Mouse (Mus musculus): ENCODE measurements around the gene Fhl1. TPM values are rescaled to one million over a fixed set of nuclear protein-coding genes. Genes with fewer than 3 reads are reported as not detected.

The Fhl1 gene
- 36.6 and 38.8 TPM in 2 replicates for polyA plus RNA-seq (2014; fragmentation: Nextera tagmentation; extraction: Ambion mirVana)

DNA sequence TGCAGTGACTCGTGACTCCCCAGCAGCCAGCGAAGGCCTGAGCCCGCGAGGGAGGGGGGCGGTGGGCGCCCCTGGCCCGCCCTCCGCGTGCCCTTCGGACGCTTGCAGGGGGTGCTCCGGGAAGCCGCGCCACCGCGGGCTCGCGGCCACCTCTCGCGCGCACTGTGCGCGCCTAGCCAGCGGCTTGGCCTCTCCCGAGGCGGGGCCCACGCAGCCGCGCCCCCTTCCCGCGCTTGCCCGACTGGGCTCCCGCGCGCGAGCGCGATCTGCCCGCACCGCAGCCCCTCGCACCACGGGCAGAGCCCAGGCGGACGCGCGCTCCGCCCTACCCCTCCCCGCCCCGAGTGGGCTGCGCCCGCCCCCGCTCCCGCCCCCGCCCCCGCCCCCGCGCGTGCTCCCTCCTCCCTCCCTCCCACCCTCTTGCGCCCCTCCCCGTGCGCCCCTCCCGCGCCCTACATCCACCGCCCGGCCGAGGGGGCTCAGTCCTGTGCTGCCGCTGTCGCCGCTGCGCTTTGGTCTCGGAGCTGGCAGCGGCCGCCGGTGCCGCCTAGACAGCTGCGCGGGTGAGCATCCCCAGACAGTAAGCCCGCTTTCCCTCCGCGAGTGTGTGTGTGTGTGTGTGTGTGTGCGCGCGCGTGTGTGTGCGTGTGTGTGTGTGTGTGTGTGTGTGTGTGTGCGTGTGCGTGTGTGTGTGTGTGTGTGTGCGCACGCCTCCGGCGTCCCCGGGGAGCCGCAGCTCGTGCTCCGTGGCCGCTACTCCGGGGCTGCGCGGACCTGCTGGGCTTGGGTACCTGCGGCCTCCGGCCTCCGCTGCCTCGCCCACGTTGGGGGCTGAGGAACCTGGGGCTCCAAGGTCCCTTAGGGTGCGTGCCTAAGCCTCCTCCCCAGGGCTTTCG lies at the start of gene Fhl1:
Fhl1 (plus strand) TSS at position 482 of the 896 bp plus-strand sequence.
- H3K9ac ChIP-seq (ENCODE audit: low read length) = peak within 1 kb of the TSS; percentile 56
- H3K9me3 ChIP-seq (ENCODE audit: control insufficient read depth, low read length) = no peaks in the 10 kb centered on the region
- peak; percentile 67 for DNase-seq (ENCODE audit: low spot score)
- no peaks in the 10 kb centered on the region for H3K4me1 ChIP-seq (replicated peaks; ENCODE audit: control insufficient read depth, insufficient read depth, low read length)
- H3K36me3 ChIP-seq (ENCODE audit: control insufficient read depth, insufficient read depth, low read length) = no peaks in the 10 kb centered on the region
- 0 out of 2 replicates have a peak within 1 kb of the TSS, but pooled peaks have one; percentile 43 for H3K27ac ChIP-seq (ENCODE audit: low read depth)
- peak within 1 kb of the TSS; percentile 38 for H3K4me3 ChIP-seq (ENCODE audit: low read depth, low read length)
- ATAC-seq (replicated peaks; ENCODE audit: low FRiP score, low TSS enrichment, low read depth) = peak; percentile 93
- H3K4me2 ChIP-seq (ENCODE audit: low read length) = peak within 1 kb of the TSS; percentile 49
- no peaks in the 10 kb centered on the region for H3K27me3 ChIP-seq (replicated peaks; ENCODE audit: control insufficient read depth, insufficient read depth, low read length)
- 5% methylated on average over 30 of the region's 106 CpGs for WGBS

DNA sequence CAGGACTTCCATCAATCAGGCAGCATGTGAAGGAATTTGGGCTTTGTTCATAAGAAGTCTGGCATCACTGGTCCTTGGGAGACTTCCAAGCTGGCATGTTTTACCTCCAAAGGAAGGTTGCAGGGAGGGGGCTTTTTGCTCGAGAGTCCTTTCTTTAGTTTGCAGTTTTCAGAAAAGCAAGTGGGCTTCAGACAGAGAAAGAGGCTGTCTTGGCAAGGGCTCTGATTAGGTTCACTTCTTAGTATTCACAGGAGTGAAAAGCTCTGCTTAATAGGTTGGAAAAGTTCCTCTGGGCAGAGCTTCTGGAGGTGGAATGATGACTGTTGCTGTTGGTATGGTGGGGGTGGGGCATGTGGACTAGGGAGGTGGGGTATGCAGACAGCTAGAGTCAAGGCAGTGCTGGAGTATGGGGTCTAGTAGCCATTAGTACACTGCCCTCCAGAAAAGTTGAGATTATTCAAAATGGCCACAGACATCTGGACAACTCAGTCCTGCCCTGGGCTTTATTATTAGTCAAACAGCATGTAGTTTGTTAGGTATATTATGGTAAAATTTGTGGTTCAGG lies 49.3 kb upstream of the Fhl1 start:
- H3K27me3 ChIP-seq (replicated peaks; ENCODE audit: control insufficient read depth, insufficient read depth, low read length) = no peaks in the 10 kb centered on the region
- 81% methylated on average over 1 of the region's 1 CpGs for WGBS
- no peak for ATAC-seq (replicated peaks; ENCODE audit: low FRiP score, low TSS enrichment, low read depth)
- H3K4me2 ChIP-seq (ENCODE audit: low read length) = no peak overlapping the region
- no peak overlapping the region for H3K27ac ChIP-seq (ENCODE audit: low read depth)
- H3K9me3 ChIP-seq (ENCODE audit: control insufficient read depth, low read length) = no peaks in the 10 kb centered on the region
- DNase-seq (ENCODE audit: low spot score) = no peak
- no peaks in the 10 kb centered on the region for H3K4me1 ChIP-seq (replicated peaks; ENCODE audit: control insufficient read depth, insufficient read depth, low read length)
- H3K36me3 ChIP-seq (ENCODE audit: control insufficient read depth, insufficient read depth, low read length) = no peaks in the 10 kb centered on the region
- no peak overlapping the region for H3K4me3 ChIP-seq (ENCODE audit: low read depth, low read length)
- H3K9ac ChIP-seq (ENCODE audit: low read length) = no peak overlapping the region

DNA sequence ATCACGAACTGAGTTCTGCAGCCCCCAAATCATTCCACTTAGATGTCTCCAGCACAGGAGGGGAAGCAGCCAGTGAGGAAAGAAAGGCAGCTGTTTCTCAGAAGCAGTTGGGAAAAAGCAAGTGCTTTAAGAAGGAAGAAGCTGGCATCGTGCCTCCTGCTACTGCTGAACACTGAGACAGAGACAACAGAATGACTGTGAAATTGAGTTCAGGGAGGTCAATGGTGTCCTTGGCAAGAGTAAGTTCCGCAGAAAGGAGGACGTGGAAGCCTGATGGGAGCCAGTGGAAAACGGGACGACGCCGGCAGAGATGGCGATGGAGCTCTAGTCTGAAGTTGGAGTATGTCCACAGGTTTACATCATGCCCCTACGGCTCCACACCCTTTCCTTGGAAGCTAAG lies 48.1 kb upstream of the Fhl1 start:
- Histone ChIP-seq H3K4me3 (ENCODE audit: low read depth, low read length) (no peak overlapping the region), H3K9ac (ENCODE audit: low read length) (no peak overlapping the region), H3K4me1 (replicated peaks; ENCODE audit: control insufficient read depth, insufficient read depth, low read length) (no peaks in the 10 kb centered on the region), H3K27me3 (replicated peaks; ENCODE audit: control insufficient read depth, insufficient read depth, low read length) (no peaks in the 10 kb centered on the region), H3K4me2 (ENCODE audit: low read length) (no peak overlapping the region), H3K36me3 (ENCODE audit: control insufficient read depth, insufficient read depth, low read length) (no peaks in the 10 kb centered on the region), H3K9me3 (ENCODE audit: control insufficient read depth, low read length) (no peaks in the 10 kb centered on the region), H3K27ac (ENCODE audit: low read depth) (no peak overlapping the region)
- DNase-seq (ENCODE audit: low spot score) (no peak), ATAC-seq (replicated peaks; ENCODE audit: low FRiP score, low TSS enrichment, low read depth) (no peak)
- WGBS = 87% methylated on average over 10 of the region's 10 CpGs

DNA sequence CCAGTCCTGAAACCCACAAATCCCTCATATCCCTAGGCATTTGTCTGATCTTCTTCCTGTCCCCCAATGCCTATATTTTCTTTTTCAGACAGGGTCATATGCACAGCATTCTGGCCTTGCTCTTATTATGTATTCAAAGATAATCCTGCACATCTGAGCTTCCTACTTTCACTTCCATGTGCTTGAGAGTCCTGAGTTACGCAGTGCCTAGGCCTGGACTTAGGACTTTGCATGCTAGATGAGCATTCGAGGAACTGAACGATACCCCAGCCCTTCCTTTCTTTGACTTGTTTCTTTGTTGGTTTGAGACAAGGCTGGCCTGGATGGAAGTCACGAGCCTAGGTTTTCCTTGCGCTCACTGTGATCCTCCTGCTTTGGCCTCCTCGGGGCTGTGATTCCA lies 39.0 kb upstream of the Fhl1 start:
- ATAC-seq (replicated peaks; ENCODE audit: low FRiP score, low TSS enrichment, low read depth) = no peak
- no peak for DNase-seq (ENCODE audit: low spot score)
- Histone ChIP-seq H3K4me1 (replicated peaks; ENCODE audit: control insufficient read depth, insufficient read depth, low read length) (no peaks in the 10 kb centered on the region), H3K27me3 (replicated peaks; ENCODE audit: control insufficient read depth, insufficient read depth, low read length) (no peaks in the 10 kb centered on the region), H3K4me2 (ENCODE audit: low read length) (no peak overlapping the region), H3K27ac (ENCODE audit: low read depth) (no peak overlapping the region), H3K9ac (ENCODE audit: low read length) (no peak overlapping the region), H3K4me3 (ENCODE audit: low read depth, low read length) (no peak overlapping the region), H3K9me3 (ENCODE audit: control insufficient read depth, low read length) (no peaks in the 10 kb centered on the region), H3K36me3 (ENCODE audit: control insufficient read depth, insufficient read depth, low read length) (no peaks in the 10 kb centered on the region)
- 77% methylated on average over 6 of the region's 6 CpGs for WGBS

DNA sequence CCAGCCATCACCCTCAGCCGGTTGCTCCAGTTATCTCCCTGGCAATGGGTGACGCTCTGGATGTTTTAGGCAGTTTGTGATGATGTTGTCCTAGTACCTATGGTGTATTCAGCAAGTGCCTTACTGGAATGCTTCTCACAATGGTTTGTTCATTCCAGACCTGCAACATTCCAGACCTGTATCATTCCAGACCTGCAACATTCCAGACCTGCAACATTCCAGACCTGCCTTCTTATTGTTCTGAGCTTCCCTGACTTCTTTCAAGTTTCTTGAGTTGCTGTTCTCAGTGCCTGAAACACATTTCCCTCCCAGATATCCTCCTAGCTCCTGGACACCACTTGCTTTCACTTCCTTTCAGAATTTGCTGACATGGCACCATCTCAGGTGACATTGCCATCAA lies 37.0 kb upstream of the Fhl1 start:
- Histone ChIP-seq H3K27ac (ENCODE audit: low read depth) (no peak overlapping the region), H3K4me3 (ENCODE audit: low read depth, low read length) (no peak overlapping the region), H3K9me3 (ENCODE audit: control insufficient read depth, low read length) (no peaks in the 10 kb centered on the region), H3K4me2 (ENCODE audit: low read length) (no peak overlapping the region), H3K9ac (ENCODE audit: low read length) (no peak overlapping the region), H3K36me3 (ENCODE audit: control insufficient read depth, insufficient read depth, low read length) (no peaks in the 10 kb centered on the region), H3K27me3 (replicated peaks; ENCODE audit: control insufficient read depth, insufficient read depth, low read length) (no peaks in the 10 kb centered on the region), H3K4me1 (replicated peaks; ENCODE audit: control insufficient read depth, insufficient read depth, low read length) (no peaks in the 10 kb centered on the region)
- ATAC-seq (replicated peaks; ENCODE audit: low FRiP score, low TSS enrichment, low read depth) (no peak), DNase-seq (ENCODE audit: low spot score) (no peak)
- WGBS = 73% methylated on average over 2 of the region's 2 CpGs

DNA sequence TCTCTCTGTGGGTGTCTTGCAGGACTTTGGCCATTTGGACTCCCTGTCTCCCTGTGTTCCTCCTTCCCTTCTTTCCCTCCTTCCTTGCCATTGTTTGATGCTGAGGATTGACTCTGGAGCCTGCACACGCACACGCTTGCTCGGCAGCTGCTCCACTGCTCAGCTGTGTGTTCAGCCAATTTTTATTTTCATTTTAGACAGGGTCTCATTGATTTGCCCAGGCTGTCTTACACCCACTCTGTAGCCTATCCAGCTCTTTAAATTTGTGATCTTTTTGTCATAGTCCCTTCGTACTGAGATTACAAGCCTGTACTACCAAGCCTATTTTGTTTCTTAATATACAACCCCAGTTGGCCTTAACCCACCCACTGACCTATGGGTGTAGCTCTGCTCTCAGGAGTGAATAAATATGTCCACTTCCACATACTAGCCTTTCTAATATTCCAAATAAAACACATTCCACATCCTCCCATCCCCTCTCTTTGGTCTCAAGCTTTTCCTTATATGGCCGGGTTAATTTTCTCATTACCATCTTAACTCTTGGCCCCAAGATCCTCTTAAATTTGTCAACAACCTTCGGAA lies 34.3 kb upstream of the Fhl1 start:
- H3K9ac ChIP-seq (ENCODE audit: low read length) = no peak overlapping the region
- H3K4me3 ChIP-seq (ENCODE audit: low read depth, low read length) = no peak overlapping the region
- H3K4me1 ChIP-seq (replicated peaks; ENCODE audit: control insufficient read depth, insufficient read depth, low read length) = no peaks in the 10 kb centered on the region
- H3K4me2 ChIP-seq (ENCODE audit: low read length) = no peak overlapping the region
- no peaks in the 10 kb centered on the region for H3K36me3 ChIP-seq (ENCODE audit: control insufficient read depth, insufficient read depth, low read length)
- H3K27me3 ChIP-seq (replicated peaks; ENCODE audit: control insufficient read depth, insufficient read depth, low read length) = no peaks in the 10 kb centered on the region
- H3K9me3 ChIP-seq (ENCODE audit: control insufficient read depth, low read length) = no peaks in the 10 kb centered on the region
- no peak for ATAC-seq (replicated peaks; ENCODE audit: low FRiP score, low TSS enrichment, low read depth)
- 69% methylated on average over 6 of the region's 6 CpGs for WGBS
- no peak overlapping the region for H3K27ac ChIP-seq (ENCODE audit: low read depth)
- DNase-seq (ENCODE audit: low spot score) = no peak

DNA sequence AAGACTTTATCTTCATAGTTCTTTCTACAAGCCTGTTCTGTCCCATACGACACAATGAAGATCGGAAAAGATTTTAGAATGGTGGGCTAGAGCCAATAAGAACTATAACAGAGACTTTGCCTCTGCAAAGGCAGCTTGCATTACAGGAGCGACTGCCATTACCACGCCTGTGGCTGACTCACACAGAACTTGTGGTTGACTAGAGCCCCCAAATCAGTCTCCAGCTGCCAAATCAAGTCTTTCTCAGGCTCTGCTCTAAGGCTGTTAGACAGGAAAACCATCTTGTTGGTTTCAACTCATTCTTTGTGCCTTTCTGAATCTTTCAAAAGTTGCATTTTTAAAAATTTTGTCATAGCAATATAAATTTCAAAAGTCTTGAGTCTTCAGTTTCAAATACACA lies 33.7 kb upstream of the Fhl1 start:
- no peak overlapping the region for H3K4me2 ChIP-seq (ENCODE audit: low read length)
- ATAC-seq (replicated peaks; ENCODE audit: low FRiP score, low TSS enrichment, low read depth) (no peak), DNase-seq (ENCODE audit: low spot score) (no peak)
- WGBS = 74% methylated on average over 4 of the region's 4 CpGs
- H3K27ac ChIP-seq (ENCODE audit: low read depth) = no peak overlapping the region
- no peaks in the 10 kb centered on the region for H3K27me3 ChIP-seq (replicated peaks; ENCODE audit: control insufficient read depth, insufficient read depth, low read length)
- H3K36me3 ChIP-seq (ENCODE audit: control insufficient read depth, insufficient read depth, low read length) = no peaks in the 10 kb centered on the region
- no peaks in the 10 kb centered on the region for H3K4me1 ChIP-seq (replicated peaks; ENCODE audit: control insufficient read depth, insufficient read depth, low read length)
- H3K4me3 ChIP-seq (ENCODE audit: low read depth, low read length) = no peak overlapping the region
- H3K9me3 ChIP-seq (ENCODE audit: control insufficient read depth, low read length) = no peaks in the 10 kb centered on the region
- H3K9ac ChIP-seq (ENCODE audit: low read length) = no peak overlapping the region

DNA sequence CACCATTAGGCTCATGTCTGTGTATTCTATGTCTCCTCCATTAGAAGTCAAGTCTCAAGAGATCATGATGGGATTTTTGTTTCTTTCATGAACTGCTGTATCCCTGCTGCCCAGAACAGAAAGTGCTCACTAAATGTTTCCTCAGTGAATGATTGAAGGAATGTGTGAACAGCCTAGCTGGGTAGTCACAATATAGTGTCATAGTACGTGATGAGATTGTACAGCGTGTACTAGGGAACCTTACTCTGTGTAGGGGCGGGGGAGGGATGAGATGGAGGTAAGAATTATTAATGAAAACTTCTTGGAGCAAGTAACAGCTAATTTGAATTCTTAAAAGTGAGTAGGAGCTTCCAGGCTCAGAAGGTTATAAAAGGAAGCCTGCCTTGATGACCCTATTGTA lies 30.3 kb upstream of the Fhl1 start:
- H3K9ac ChIP-seq (ENCODE audit: low read length) = no peak overlapping the region
- DNase-seq (ENCODE audit: low spot score) = no peak
- 67% methylated on average over 3 of the region's 3 CpGs for WGBS
- no peaks in the 10 kb centered on the region for H3K27me3 ChIP-seq (replicated peaks; ENCODE audit: control insufficient read depth, insufficient read depth, low read length)
- ATAC-seq (replicated peaks; ENCODE audit: low FRiP score, low TSS enrichment, low read depth) = no peak
- no peak overlapping the region for H3K4me2 ChIP-seq (ENCODE audit: low read length)
- H3K36me3 ChIP-seq (ENCODE audit: control insufficient read depth, insufficient read depth, low read length) = no peaks in the 10 kb centered on the region
- no peaks in the 10 kb centered on the region for H3K9me3 ChIP-seq (ENCODE audit: control insufficient read depth, low read length)
- no peaks in the 10 kb centered on the region for H3K4me1 ChIP-seq (replicated peaks; ENCODE audit: control insufficient read depth, insufficient read depth, low read length)
- H3K4me3 ChIP-seq (ENCODE audit: low read depth, low read length) = no peak overlapping the region
- H3K27ac ChIP-seq (ENCODE audit: low read depth) = no peak overlapping the region

Measured in intestine, embryonic 14.5 days (tissue).